Mouse (Mus musculus) spleen, postnatal 0 days (tissue): ENCODE measurements around the gene Adam1a. TPM values are rescaled to one million over a fixed set of nuclear protein-coding genes. Genes with fewer than 3 reads are reported as not detected.

ENCODE experiments used
- polyA plus RNA-seq: library from polyadenylated mRNA; unstranded; fragments of >200 nt; fragmentation: Nextera tagmentation; extraction: Ambion mirVana; gene quantifications from 2 replicates; pipeline ENCODE4 v1.2.1, GENCODE M21; 2015

Gene Adam1a
- polyA plus RNA-seq, result 0.85 and 0.93 TPM in 2 replicates

DNA sequence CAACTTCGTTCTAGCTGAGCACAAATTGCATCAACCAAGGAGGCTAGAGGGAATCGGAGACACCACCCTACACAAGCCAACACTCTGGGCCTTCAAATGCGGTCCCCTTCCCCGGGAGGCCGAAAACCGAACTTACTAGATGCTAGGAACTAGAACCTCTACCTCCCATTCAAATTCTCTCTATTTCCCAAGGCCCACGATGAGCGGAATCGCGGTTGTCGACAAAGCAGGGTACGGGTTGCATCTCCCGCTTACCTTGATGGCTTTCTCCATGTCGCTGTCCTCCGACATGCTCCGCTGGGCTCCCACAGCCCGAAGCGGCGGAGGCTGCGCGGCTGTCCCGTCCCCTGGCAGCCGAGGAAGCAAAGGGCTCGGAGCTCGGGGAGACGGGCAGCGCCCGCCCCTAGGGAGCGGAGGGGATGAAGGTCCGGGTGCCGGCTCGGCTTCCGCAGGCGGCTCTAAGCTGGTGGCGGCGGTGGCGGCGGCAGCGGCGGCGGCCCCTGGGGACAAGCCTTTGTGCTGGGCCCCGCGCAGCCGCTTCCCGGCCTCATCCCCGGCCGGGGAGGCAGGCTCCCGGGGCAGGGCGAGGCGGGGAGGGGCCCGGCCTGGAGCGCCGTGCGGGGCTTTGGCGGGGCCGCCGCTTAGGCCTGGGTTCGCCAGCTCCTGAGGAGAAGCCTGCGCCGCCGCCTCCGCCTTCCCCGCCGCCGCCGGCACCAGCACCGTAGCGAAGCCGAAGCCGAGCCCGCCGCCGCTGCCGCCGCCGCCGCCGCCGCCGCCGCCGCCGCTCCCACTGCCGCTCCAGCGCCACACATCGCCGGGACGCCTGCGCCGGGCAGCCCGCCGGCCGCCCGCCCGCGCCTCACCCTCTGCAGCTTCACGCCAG lies at the start of gene Adam1a, which contains the start of gene Gm42878:
Gene Adam1a, minus strand, starts transcription at position 573 of the 883 bp plus-strand sequence.
Gene Gm42878, minus strand, starts transcription at position 573 of the 883 bp plus-strand sequence.

GRCm38 (mm10) chr5:121593451-121594401 lies 48.4 kb upstream of the Adam1a start, which contains the start of gene Aldh2:
Aldh2 (minus strand) TSS chr5:121593824.

DNA sequence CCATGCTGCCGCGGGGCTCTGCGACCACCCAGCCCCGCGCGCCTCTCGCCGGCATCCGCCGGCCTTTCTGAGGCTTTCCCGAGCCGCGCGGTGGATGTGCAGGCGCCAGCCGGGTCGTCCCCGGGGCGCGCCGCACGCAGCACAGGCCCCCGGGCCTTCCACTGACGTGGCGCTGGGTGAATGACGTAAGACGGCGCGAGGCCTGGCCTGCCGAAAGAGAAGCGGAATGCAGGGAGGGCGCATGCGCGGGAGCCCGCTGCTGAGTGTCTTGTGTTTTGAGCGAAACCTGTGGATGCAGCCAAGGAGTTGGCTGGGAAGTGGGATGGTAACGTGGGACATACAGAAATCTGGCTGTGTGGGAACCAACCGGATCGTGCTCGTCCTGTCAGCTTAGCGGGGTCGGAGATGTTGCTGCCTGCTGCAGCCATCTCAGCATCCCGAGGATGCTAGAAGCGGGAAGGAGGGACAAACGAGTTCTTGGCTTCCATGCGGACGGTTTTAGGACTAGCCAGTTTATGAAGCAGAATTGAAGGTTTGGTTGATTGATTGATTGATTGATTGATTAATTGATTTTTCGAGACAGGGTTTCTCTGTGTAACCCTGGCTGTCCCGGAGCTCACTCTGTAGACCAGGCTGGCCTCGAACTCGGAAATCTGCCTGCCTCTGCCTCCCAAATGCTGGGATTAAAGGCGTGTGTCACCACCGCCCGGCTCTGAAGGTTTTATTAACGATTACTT lies 679 bp upstream of the Adam1a start, which contains the start of gene Mapkapk5:
Gene Mapkapk5, minus strand, starts transcription at position 113 of the 737 bp plus-strand sequence.

DNA sequence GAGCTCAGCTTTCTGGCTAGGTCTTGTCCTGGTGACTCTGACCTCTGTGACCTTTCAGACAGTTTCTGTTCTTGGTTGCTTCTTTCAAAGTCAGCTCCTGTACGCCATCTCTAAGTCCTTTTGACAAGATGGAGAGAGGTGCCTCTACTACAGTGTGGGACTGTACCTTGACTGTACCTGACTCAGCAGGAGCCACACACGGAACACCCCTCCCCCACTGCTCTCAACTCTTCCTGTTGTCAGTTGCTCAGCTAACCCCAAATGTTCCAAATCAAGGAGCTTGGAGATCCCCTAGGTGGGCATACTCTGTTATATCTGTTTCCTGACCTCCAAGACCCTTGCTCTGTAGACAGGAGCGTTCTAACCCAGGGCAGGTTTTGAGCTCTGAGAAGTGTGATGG lies 42.1 kb downstream of the Adam1a start, which contains the start of gene Adam1b:
Gene Adam1b, minus strand, starts transcription at position 205 of the 400 bp plus-strand sequence.

Other genes with a start within 250 kb of the Adam1a start
- gene Trafd1, start 159.8 kb downstream of the Adam1a start, polyA plus RNA-seq, result 41.2 and 50.3 TPM in 2 replicates
- gene Naa25, start 147.5 kb downstream of the Adam1a start, polyA plus RNA-seq, result 20.0 and 20.2 TPM in 2 replicates
- 1.4 and 2.0 TPM in 2 replicates for gene Tmem116, start 93.6 kb downstream of the Adam1a start, polyA plus RNA-seq
- 119 and 125 TPM in 2 replicates for gene Erp29, start 93.0 kb downstream of the Adam1a start, polyA plus RNA-seq
- gene Adam1b, start 42.0 kb downstream of the Adam1a start, polyA plus RNA-seq, result not detected in 2 replicates
- gene Gm42878, start within 50 bp of the Adam1a start, polyA plus RNA-seq, result not detected in 2 replicates
- gene Mapkapk5, start 423 bp upstream of the Adam1a start, polyA plus RNA-seq, result 31.2 and 33.3 TPM in 2 replicates
- 131 and 184 TPM in 2 replicates for gene Aldh2, start 48.3 kb upstream of the Adam1a start, polyA plus RNA-seq
- gene Acad12, start 73.5 kb upstream of the Adam1a start, polyA plus RNA-seq, result 1.2 and 1.7 TPM in 2 replicates
- gene Acad10, start 115.0 kb upstream of the Adam1a start, polyA plus RNA-seq, result 1.3 and 1.7 TPM in 2 replicates
- gene Brap, start 115.1 kb upstream of the Adam1a start, polyA plus RNA-seq, result 28.0 and 28.3 TPM in 2 replicates
- gene Atxn2, start 165.9 kb upstream of the Adam1a start, polyA plus RNA-seq, result 38.0 and 39.3 TPM in 2 replicates